Mouse (Mus musculus) erythroblast, embryonic 14.5 days (primary cell): ENCODE data around the gene Cep57l1.

Source experiments
- GATA1 ChIP-seq: IDR thresholded peaks from 2 replicates; pipeline ENCODE4 v1.6.1; 2012; ENCODE audit warnings: low read length, inconsistent platforms, mixed read lengths
- TAL1 ChIP-seq: IDR thresholded peaks from 3 replicates; pipeline ENCODE4 v1.6.1; 2012; ENCODE audit warnings: low read length, inconsistent platforms, mixed read lengths

DNA sequence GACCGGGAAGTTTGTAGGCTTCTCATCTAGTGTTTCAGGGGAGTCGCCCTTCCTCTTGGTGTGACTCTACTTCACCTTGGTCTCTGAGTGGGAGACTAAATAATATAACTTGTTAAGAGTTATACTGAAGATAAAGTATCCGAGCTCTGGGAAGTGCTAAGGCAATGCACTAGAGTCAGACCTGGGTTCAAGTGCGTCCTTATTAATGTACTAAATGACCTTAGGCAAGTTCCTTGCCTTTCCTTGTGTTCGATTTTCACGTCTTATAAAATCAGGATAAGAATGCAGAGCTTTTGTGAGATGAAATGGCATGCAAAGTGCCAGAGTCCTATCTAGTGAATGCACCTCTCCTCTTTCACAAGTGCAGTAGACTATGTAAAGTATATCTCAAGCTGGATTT is 2.9 kb upstream of the Cep57l1 start:
- no peak for TF ChIP-seq GATA1
- no peak for TF ChIP-seq TAL1
